Mouse (Mus musculus) ES-Bruce4 (cell line): ENCODE data around the gene F11r. TPM values are rescaled to one million over a fixed set of nuclear protein-coding genes. Genes with fewer than 3 reads are reported as not detected.

Source experiments
- H3K27ac ChIP-seq: 2 replicates; pipeline ENCODE4 v1.5.1; 2012; ENCODE audit warnings: low read length, inconsistent platforms; ENCODE audit not compliant: insufficient read depth
- H3K27me3 ChIP-seq: 2 replicates; pipeline ENCODE4 v1.6.1; 2012; ENCODE audit warnings: mild to moderate bottlenecking, low read length, inconsistent platforms; ENCODE audit not compliant: control insufficient read depth, poor library complexity, insufficient read depth, severe bottlenecking
- H3K36me3 ChIP-seq: 2 replicates; pipeline ENCODE4 v1.6.1; 2012; ENCODE audit warnings: inconsistent platforms, mild to moderate bottlenecking, low read length, moderate library complexity; ENCODE audit not compliant: control insufficient read depth, poor library complexity, insufficient read depth, severe bottlenecking
- H3K4me1 ChIP-seq: one replicate; pipeline ENCODE4 v1.8.1; 2011; ENCODE audit warnings: low read length; ENCODE audit not compliant: control insufficient read depth, insufficient read depth
- H3K4me3 ChIP-seq: 2 replicates; pipeline ENCODE4 v1.5.1; 2011; ENCODE audit warnings: low read depth, mild to moderate bottlenecking, low read length
- H3K9ac ChIP-seq: 2 replicates; pipeline ENCODE4 v1.6.1; 2012; ENCODE audit warnings: low read depth, mild to moderate bottlenecking, inconsistent platforms; ENCODE audit not compliant: poor library complexity, severe bottlenecking
- H3K9me3 ChIP-seq: replicated peaks from 2 replicates; pipeline ENCODE4 v1.6.1; 2012; ENCODE audit warnings: mild to moderate bottlenecking, low read length, inconsistent platforms; ENCODE audit not compliant: control insufficient read depth, poor library complexity, insufficient read depth, severe bottlenecking
- CTCF ChIP-seq: IDR thresholded peaks from one replicate; pipeline ENCODE4 v1.8.1; 2011; ENCODE audit warnings: low read depth, low read length
- EP300 ChIP-seq: IDR thresholded peaks from 2 replicates; pipeline ENCODE4 v1.6.1; 2011; ENCODE audit warnings: low read depth, low read length; ENCODE audit not compliant: insufficient read depth
- POLR2A ChIP-seq: IDR thresholded peaks from one replicate; pipeline ENCODE4 v1.8.1; 2011; ENCODE audit warnings: low read length; ENCODE audit not compliant: insufficient read depth
- polyA plus RNA-seq: library from polyadenylated mRNA; stranded (reverse); fragments of >200 nt; gene quantifications from 2 replicates; pipeline ENCODE4 v1.2.4, GENCODE M21; 2011; ENCODE audit warnings: low read depth; ENCODE audit not compliant: missing spikeins, insufficient read depth, insufficient read length

F11r gene
- polyA plus RNA-seq, 1 experiment: 123 TPM

DNA sequence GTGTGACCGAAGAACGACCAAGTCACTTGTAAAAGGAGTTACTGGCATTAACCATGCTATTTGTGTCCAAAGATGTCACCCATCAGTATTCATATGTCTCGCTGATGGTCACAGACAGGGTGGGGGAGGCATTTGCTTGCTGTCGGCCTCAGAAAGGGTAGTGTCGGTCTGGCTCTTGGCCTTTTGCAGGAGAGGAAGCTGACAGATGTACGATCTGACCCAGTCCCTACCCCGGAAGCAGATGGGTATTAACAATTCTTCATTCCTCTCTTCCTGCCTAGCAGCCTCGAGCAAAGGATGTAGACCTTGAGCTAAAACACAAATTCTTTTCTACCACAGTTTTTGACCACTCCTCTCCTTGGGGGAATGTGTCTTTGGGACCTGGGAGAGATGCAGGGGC, 39.8 kb downstream of the F11r start:
- TF ChIP-seq CTCF (no peak), EP300 (no peak), POLR2A (no peak)
- peak overlapping the region; percentile 77 for H3K27ac ChIP-seq
- no peaks in the 10 kb centered on the region for H3K36me3 ChIP-seq
- H3K27me3 ChIP-seq: no peaks in the 10 kb centered on the region
- no peak overlapping the region for H3K9ac ChIP-seq
- H3K9me3 ChIP-seq: peaks cover 10% of the 10 kb centered on the region
- H3K4me3 ChIP-seq: no peak overlapping the region
- H3K4me1 ChIP-seq: peaks cover 2% of the 10 kb centered on the region

DNA sequence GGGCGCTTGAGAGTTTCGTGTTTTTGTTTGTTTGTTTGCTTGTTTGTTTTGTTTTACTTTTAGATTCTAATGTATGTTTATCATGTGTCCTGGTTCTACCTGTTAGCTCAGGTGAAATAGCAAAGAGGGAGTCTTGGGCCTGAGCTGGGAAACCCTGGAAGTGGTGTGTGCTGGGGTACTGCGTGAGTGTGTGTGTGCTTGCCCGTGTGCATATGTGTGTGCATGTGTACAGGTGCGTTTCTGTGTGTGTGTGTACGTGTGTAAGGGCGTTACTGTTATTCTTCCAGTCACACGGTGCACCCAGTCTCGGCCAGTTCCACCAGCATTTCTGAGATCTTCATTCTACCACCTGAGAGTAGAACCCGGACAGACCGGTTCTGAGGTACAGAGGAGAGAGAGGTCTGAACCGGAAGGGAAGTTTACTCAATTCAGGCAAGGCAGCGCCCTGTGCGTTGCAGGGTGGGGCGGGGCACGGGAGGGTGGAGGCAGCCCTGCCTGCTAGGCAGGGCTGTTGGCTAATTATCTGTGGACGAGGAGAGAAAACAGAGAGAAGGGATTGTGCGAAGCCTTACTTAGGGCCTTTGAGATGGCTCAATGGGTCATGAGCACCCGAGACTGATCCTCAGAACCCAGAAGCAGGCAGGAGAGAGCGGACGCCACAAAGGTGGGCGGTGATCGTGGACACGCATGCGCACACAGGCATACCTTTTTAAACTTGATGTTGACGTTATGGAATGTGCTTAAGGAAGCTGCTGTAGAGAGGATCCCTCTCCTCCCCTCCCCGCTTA, 40.6 kb downstream of the F11r start:
- Histone ChIP-seq H3K27ac (peak overlapping the region; percentile 77), H3K9me3 (peaks cover 16% of the 10 kb centered on the region), H3K4me3 (peak overlapping the region; percentile 38), H3K4me1 (peaks cover 2% of the 10 kb centered on the region), H3K9ac (peak overlapping the region; percentile 25; the same call in 1 of the 2 replicates), H3K27me3 (no peaks in the 10 kb centered on the region), H3K36me3 (no peaks in the 10 kb centered on the region)
- TF ChIP-seq EP300 (peak; percentile 53; the same call in 1 of the 2 replicates), CTCF (no peak)

GRCm38 (mm10) chr1:171478968-171479367, 41.6 kb downstream of the F11r start:
- Histone ChIP-seq H3K4me3 (no peak overlapping the region), H3K9me3 (peaks cover 20% of the 10 kb centered on the region), H3K36me3 (no peaks in the 10 kb centered on the region), H3K9ac (no peak overlapping the region), H3K27me3 (no peaks in the 10 kb centered on the region), H3K4me1 (peaks cover 2% of the 10 kb centered on the region), H3K27ac (peak overlapping the region; percentile 39; the same call in 1 of the 2 replicates)
- no peak for TF ChIP-seq EP300
- no peak for TF ChIP-seq POLR2A
- TF ChIP-seq CTCF: no peak

- no peaks in the 10 kb centered on the region for H3K4me1 ChIP-seq
- H3K27ac ChIP-seq: no peak overlapping the region
- H3K9ac ChIP-seq: no peak overlapping the region
- no peak overlapping the region for H3K4me3 ChIP-seq
- H3K9me3 ChIP-seq: peaks cover 31% of the 10 kb centered on the region
- TF ChIP-seq EP300 (no peak), CTCF (no peak), POLR2A (no peak)
- H3K27me3 ChIP-seq: no peaks in the 10 kb centered on the region
- H3K36me3 ChIP-seq: no peaks in the 10 kb centered on the region
These were observed 56.9 kb downstream of the F11r start for GRCm38 (mm10) chr1:171494241-171494640.

GRCm38 (mm10) chr1:171495371-171495770, 58.0 kb downstream of the F11r start:
- TF ChIP-seq EP300: no peak
- no peak for TF ChIP-seq POLR2A
- no peak for TF ChIP-seq CTCF
- Histone ChIP-seq H3K9ac (no peak overlapping the region), H3K27me3 (no peaks in the 10 kb centered on the region), H3K4me1 (no peaks in the 10 kb centered on the region), H3K4me3 (no peak overlapping the region), H3K9me3 (peaks cover 23% of the 10 kb centered on the region), H3K27ac (no peak overlapping the region), H3K36me3 (no peaks in the 10 kb centered on the region)

DNA sequence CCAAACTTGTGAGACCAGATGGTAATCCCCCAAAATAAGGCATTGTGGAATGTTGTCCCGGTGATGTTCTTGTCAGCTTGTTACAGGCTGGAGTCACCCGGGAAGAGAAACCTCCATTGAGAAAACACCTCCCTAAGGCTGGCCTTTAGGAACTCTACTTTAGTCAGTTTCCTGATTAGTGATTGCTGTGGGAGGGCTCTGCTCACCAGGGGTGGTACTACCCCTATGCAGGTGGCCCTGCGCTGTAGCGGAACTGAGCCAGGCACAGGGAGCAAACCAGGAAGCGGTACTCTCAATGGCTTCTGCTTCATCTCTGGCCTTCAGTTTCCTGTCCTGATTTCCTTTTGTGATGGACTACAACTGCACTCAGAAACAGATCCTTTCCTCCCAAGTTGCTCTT, 62.5 kb downstream of the F11r start:
- Histone ChIP-seq H3K27me3 (no peaks in the 10 kb centered on the region), H3K9me3 (0 out of 2 replicates have a peak, but pooled peaks cover under 1% of the 10 kb centered on the region), H3K9ac (no peak overlapping the region), H3K4me3 (no peak overlapping the region), H3K36me3 (no peaks in the 10 kb centered on the region), H3K27ac (no peak overlapping the region), H3K4me1 (peaks cover 3% of the 10 kb centered on the region)
- TF ChIP-seq EP300 (no peak), POLR2A (no peak), CTCF (no peak)
